Mouse (Mus musculus) 3T3-L1 (cell line): ENCODE measurements at regions not wholly inside any gene's neighbourhood (a gene's known extent, or its start where the extent isn't known, plus 50 kb on each side); places are given as distances from the start of the nearest gene placed in this dataset.
A peak's percentile ranks its signal among the peaks of the same experiment; 100 is the strongest.

Source experiments
- DNase-seq: peaks from one replicate; pipeline ENCODE4 v3.0.0-alpha.2; 2015; ENCODE audit warnings: low read depth, low spot score

GRCm38 (mm10) chr12:27646497-27647307 is 304.3 kb upstream of the Sox11 start:
- no peak for DNase-seq

GRCm38 (mm10) chr12:27619616-27620015 is 277.2 kb upstream of the Sox11 start:
- no peak for DNase-seq

GRCm38 (mm10) chr12:27604061-27604679 is 261.8 kb upstream of the Sox11 start:
- DNase-seq = peak; percentile 89

- peak; percentile 52 for DNase-seq
Observed at GRCm38 (mm10) chr12:27599149-27599548, 256.8 kb upstream of the Sox11 start.

GRCm38 (mm10) chr12:27597878-27598277 is 255.5 kb upstream of the Sox11 start:
- DNase-seq = no peak

GRCm38 (mm10) chr12:27597322-27597721 is 254.9 kb upstream of the Sox11 start:
- no peak for DNase-seq

GRCm38 (mm10) chr12:27595576-27595975 is 253.2 kb upstream of the Sox11 start:
- no peak for DNase-seq

- DNase-seq = no peak
Observed at GRCm38 (mm10) chr12:27593436-27593835, 251.1 kb upstream of the Sox11 start.

GRCm38 (mm10) chr12:27576109-27576700 is 233.8 kb upstream of the Sox11 start:
- no peak for DNase-seq

GRCm38 (mm10) chr12:27575629-27576028 is 233.3 kb upstream of the Sox11 start:
- DNase-seq = no peak

- no peak for DNase-seq
Observed at GRCm38 (mm10) chr12:27567250-27567649, 224.9 kb upstream of the Sox11 start.

GRCm38 (mm10) chr12:27565965-27566507 is 223.7 kb upstream of the Sox11 start:
- no peak for DNase-seq

- no peak for DNase-seq
Observed at GRCm38 (mm10) chr12:27564641-27565306, 222.4 kb upstream of the Sox11 start.

- no peak for DNase-seq
Observed at GRCm38 (mm10) chr12:27563900-27564299, 221.5 kb upstream of the Sox11 start.

GRCm38 (mm10) chr12:27552809-27553208 is 210.4 kb upstream of the Sox11 start:
- peak; percentile 43 for DNase-seq

- no peak for DNase-seq
Observed at GRCm38 (mm10) chr12:27538210-27538609, 195.8 kb upstream of the Sox11 start.

GRCm38 (mm10) chr12:27537507-27537906 is 195.1 kb upstream of the Sox11 start:
- no peak for DNase-seq

- peak; percentile 30 for DNase-seq
Observed at GRCm38 (mm10) chr12:27537017-27537416, 194.6 kb upstream of the Sox11 start.

- no peak for DNase-seq
Observed at GRCm38 (mm10) chr12:27525604-27526003, 183.2 kb upstream of the Sox11 start.

GRCm38 (mm10) chr12:27513253-27513652 is 170.9 kb upstream of the Sox11 start:
- no peak for DNase-seq

- no peak for DNase-seq
Observed at GRCm38 (mm10) chr12:27508226-27508560, 165.8 kb upstream of the Sox11 start.
